ENCODE assay signal across 8 mouse cellular contexts in genomic region chr7:83745413-83746106, GRCm38 (mm10). TPM values are rescaled to one million over a fixed set of nuclear protein-coding genes. Genes with fewer than 3 reads are reported as not detected.
DNase-seq lines count a peak whose midpoint lies in the region; ATAC-seq and TF ChIP-seq lines count a peak whose summit lies in the region.

Il16 (minus strand) TSS chr7:83745726.

- 52% methylated on average over 20 of the region's 20 CpGs for WGBS in forebrain, postnatal 0 days
- WGBS in forebrain, embryonic 12.5 days, result 60% methylated on average over 20 of the region's 20 CpGs
- 80% methylated on average over 20 of the region's 20 CpGs for WGBS in thymus, adult 2 months
- WGBS in intestine, postnatal 0 days, result 31% methylated on average over 20 of the region's 20 CpGs
- 38% methylated on average over 20 of the region's 20 CpGs for WGBS in small intestine, adult 2 months

- TF ChIP-seq CTCF in forebrain, postnatal 0 days (IDR thresholded peaks at IDR 0.05; ENCODE audit: low read depth), result no peak
- TF ChIP-seq CTCF in thymus, adult 2 months (IDR thresholded peaks at IDR 0.05; ENCODE audit: borderline replicate concordance, control insufficient read depth, extremely low read depth, insufficient read depth, low read length, poor library complexity), result no peak
- TF ChIP-seq CTCF in intestine, postnatal 0 days (IDR thresholded peaks at IDR 0.05; ENCODE audit: low read depth), result no peak
- no peak for TF ChIP-seq CTCF in small intestine, adult 2 months (IDR thresholded peaks at IDR 0.05; ENCODE audit: extremely low read depth, insufficient read length, insufficient replicate concordance, low read depth, low read length)

- peaks cover 5% of the 10 kb centered on the region; the same call in 1 of the 2 replicates for H3K4me1 ChIP-seq in forebrain, postnatal 0 days (ENCODE audit: insufficient read depth)
- peaks cover 3% of the 10 kb centered on the region; the same call in 1 of the 2 replicates for H3K4me1 ChIP-seq in forebrain, embryonic 12.5 days
- H3K4me1 ChIP-seq in thymus, adult 2 months (replicated peaks; ENCODE audit: control insufficient read depth, insufficient read depth, low read length), result no peaks in the 10 kb centered on the region
- H3K4me1 ChIP-seq in intestine, postnatal 0 days (replicated peaks; ENCODE audit: control insufficient read depth, insufficient read depth, low read length), result no peaks in the 10 kb centered on the region
- no peaks in the 10 kb centered on the region for H3K4me1 ChIP-seq in small intestine, adult 2 months (ENCODE audit: control insufficient read depth, insufficient read depth, insufficient read length, low read length)

- H3K9ac ChIP-seq in forebrain, postnatal 0 days, result no peak within 1 kb of the TSS
- no peak within 1 kb of the TSS for H3K9ac ChIP-seq in forebrain, embryonic 12.5 days
- no peak within 1 kb of the TSS for H3K9ac ChIP-seq in intestine, postnatal 0 days (ENCODE audit: low read depth, low read length)

- no peaks in the 10 kb centered on the region for H3K9me3 ChIP-seq in forebrain, postnatal 0 days (ENCODE audit: low read length)
- no peaks in the 10 kb centered on the region for H3K9me3 ChIP-seq in forebrain, embryonic 12.5 days
- H3K9me3 ChIP-seq in intestine, postnatal 0 days (ENCODE audit: control insufficient read depth), result no peaks in the 10 kb centered on the region

- no peaks in the 10 kb centered on the region for H3K36me3 ChIP-seq in forebrain, postnatal 0 days (ENCODE audit: insufficient read depth)
- H3K36me3 ChIP-seq in forebrain, embryonic 12.5 days (replicated peaks), result no peaks in the 10 kb centered on the region
- no peaks in the 10 kb centered on the region for H3K36me3 ChIP-seq in thymus, adult 2 months (ENCODE audit: control insufficient read depth, insufficient read depth, low read length)
- no peaks in the 10 kb centered on the region for H3K36me3 ChIP-seq in intestine, postnatal 0 days (ENCODE audit: control insufficient read depth, insufficient read depth)
- no peaks in the 10 kb centered on the region for H3K36me3 ChIP-seq in small intestine, adult 2 months (ENCODE audit: control insufficient read depth, insufficient read depth, low read length)

- no peak for TF ChIP-seq POLR2A in thymus, adult 2 months (IDR thresholded peaks at IDR 0.05; ENCODE audit: control insufficient read depth, extremely low read depth, insufficient read depth, low read length, poor library complexity)
- TF ChIP-seq POLR2A in small intestine, adult 2 months (IDR thresholded peaks at IDR 0.05; ENCODE audit: low read depth, low read length), result no peak

- H3K4me2 ChIP-seq in forebrain, postnatal 0 days (ENCODE audit: low read depth), result 0 out of 2 replicates have a peak within 1 kb of the TSS, but pooled peaks have one; percentile 5
- no peak within 1 kb of the TSS for H3K4me2 ChIP-seq in forebrain, embryonic 12.5 days
- peak within 1 kb of the TSS; percentile 37 for H3K4me2 ChIP-seq in intestine, postnatal 0 days (replicated peaks; ENCODE audit: low read depth)

- ATAC-seq in forebrain, postnatal 0 days, result 0 out of 2 replicates have a peak, but pooled peaks have one; percentile 10
- no peak for ATAC-seq in forebrain, embryonic 12.5 days (ENCODE audit: low FRiP score)
- 0 out of 2 replicates have a peak, but pooled peaks have one; percentile 33 for ATAC-seq in intestine, postnatal 0 days

- DNase-seq in forebrain, postnatal 0 days, result no peak
- DNase-seq in thymus, adult 2 months, result no peak
- DNase-seq in thymus, postnatal 10 days (ENCODE audit: low spot score in 2 of 2), result no peak
- no peak for DNase-seq in adrenal gland, postnatal 25 days
- DNase-seq in T-cell, adult 2 months (ENCODE audit: low spot score), result no peak

- no peak within 1 kb of the TSS for H3K27ac ChIP-seq in forebrain, postnatal 0 days (ENCODE audit: low read depth, low read length)
- no peak within 1 kb of the TSS for H3K27ac ChIP-seq in forebrain, embryonic 12.5 days
- no peak within 1 kb of the TSS for H3K27ac ChIP-seq in thymus, adult 2 months (ENCODE audit: control insufficient read depth, insufficient read depth, low read length)
- H3K27ac ChIP-seq in intestine, postnatal 0 days (ENCODE audit: low read depth, low read length), result peak within 1 kb of the TSS; percentile 46; the same call in 1 of the 2 replicates
- H3K27ac ChIP-seq in small intestine, adult 2 months (ENCODE audit: insufficient read depth, low read depth, low read length), result peak within 1 kb of the TSS; percentile 57

- H3K4me3 ChIP-seq in forebrain, postnatal 0 days (ENCODE audit: low read depth, low read length), result no peak within 1 kb of the TSS
- no peak within 1 kb of the TSS for H3K4me3 ChIP-seq in forebrain, embryonic 12.5 days (replicated peaks)
- no peak within 1 kb of the TSS for H3K4me3 ChIP-seq in thymus, adult 2 months (ENCODE audit: control insufficient read depth, insufficient read depth, low read length)
- H3K4me3 ChIP-seq in intestine, postnatal 0 days (ENCODE audit: low read depth, low read length), result no peak within 1 kb of the TSS
- peak within 1 kb of the TSS; percentile 23 for H3K4me3 ChIP-seq in small intestine, adult 2 months (ENCODE audit: low read depth, low read length)

- no peaks in the 10 kb centered on the region for H3K27me3 ChIP-seq in forebrain, postnatal 0 days (ENCODE audit: insufficient read depth, low read length)
- H3K27me3 ChIP-seq in forebrain, embryonic 12.5 days, result no peaks in the 10 kb centered on the region
- H3K27me3 ChIP-seq in thymus, adult 2 months (ENCODE audit: control insufficient read depth, insufficient read depth, low read length), result no peaks in the 10 kb centered on the region
- H3K27me3 ChIP-seq in intestine, postnatal 0 days (replicated peaks; ENCODE audit: control insufficient read depth, insufficient read depth, low read length), result no peaks in the 10 kb centered on the region
- H3K27me3 ChIP-seq in small intestine, adult 2 months (ENCODE audit: control insufficient read depth, insufficient read depth, low read length), result no peaks in the 10 kb centered on the region

RNA-seq across cellular contexts. Expression of gene Il16, which starts in this region (rescaled TPM):
- 2.8 and 3.1 TPM in 2 replicates for total RNA-seq in forebrain, postnatal 0 days (2014; rRNA removed)
- 1.2 TPM in 2 replicates for polyA plus RNA-seq in forebrain, postnatal 0 days (2015; fragmentation: Nextera tagmentation; extraction: Ambion mirVana)
- 0.86 and 0.95 TPM in 2 replicates for polyA plus RNA-seq in forebrain, embryonic 12.5 days (2016; fragmentation: Nextera tagmentation; extraction: Ambion mirVana)
- 162 and 171 TPM in 2 replicates for polyA plus RNA-seq in thymus, adult 2 months (2012; rRNA removed)
- polyA plus RNA-seq in intestine, postnatal 0 days (2015; fragmentation: Nextera tagmentation; extraction: Ambion mirVana), result 2.5 and 2.9 TPM in 2 replicates
- polyA plus RNA-seq in small intestine, adult 2 months (2012; rRNA removed), result 3.3 and 6.3 TPM in 2 replicates
- total RNA-seq in adrenal gland, postnatal 25 days (2021), result 5.0 and 5.2 TPM in 2 replicates

Comparison
In these comparisons a context has a peak if more than half of its experiments do, and no peak if none do; other contexts are left out.
1. RNA of gene Il16 (polyA plus RNA-seq): 162 to 171 TPM in thymus, adult 2 months; 3.3 to 6.3 TPM in small intestine, adult 2 months, 2.5 to 2.9 TPM in intestine, postnatal 0 days, 1.2 TPM in forebrain, postnatal 0 days and 0.86 to 0.95 TPM in forebrain, embryonic 12.5 days; every median in the first group is over 10 times any median in the second.
2. H3K27ac ChIP-seq: peak in intestine, postnatal 0 days (single experiment) and small intestine, adult 2 months (single experiment); none in forebrain, postnatal 0 days (single experiment), forebrain, embryonic 12.5 days (single experiment) and thymus, adult 2 months (single experiment).